Mouse (Mus musculus) midbrain, embryonic 11.5 days (tissue): Measurements from ENCODE around the gene Rab28. TPM values are rescaled to one million over a fixed set of nuclear protein-coding genes. Genes with fewer than 3 reads are reported as not detected.
A peak's percentile ranks its signal among the peaks of the same experiment; 100 is the strongest.

Source experiments
- ATAC-seq: fragments of 200-750 bp; cut with Nextera tagmentation; 2 replicates; pipeline ENCODE4 v1.8.0; 2017; ENCODE audit warnings: moderate TSS enrichment, moderate library complexity; ENCODE audit not compliant: low FRiP score
- DNase-seq: peaks from one replicate; pipeline ENCODE4 v3.0.0; 2015; ENCODE audit warnings: low spot score; ENCODE audit errors: missing footprints
- H3K27ac ChIP-seq: fragments of 300-500 bp; sonication (generic); 2 replicates; pipeline ENCODE4 v1.5.1; 2014; ENCODE audit warnings: low read depth, low read length
- H3K27me3 ChIP-seq: fragments of 300-500 bp; sonication (generic); 2 replicates; pipeline ENCODE4 v1.6.1; 2014; ENCODE audit warnings: mild to moderate bottlenecking, low read length, moderate library complexity, mixed read lengths; ENCODE audit not compliant: control insufficient read depth, insufficient read depth
- H3K36me3 ChIP-seq: fragments of 300-500 bp; sonication (generic); 2 replicates; pipeline ENCODE4 v1.6.1; 2014; ENCODE audit warnings: mild to moderate bottlenecking, low read length, moderate library complexity, mixed read lengths; ENCODE audit not compliant: control insufficient read depth, insufficient read depth
- H3K4me1 ChIP-seq: fragments of 300-500 bp; sonication (generic); 2 replicates; pipeline ENCODE4 v1.6.1; 2014; ENCODE audit warnings: low read length; ENCODE audit not compliant: control insufficient read depth, insufficient read depth
- H3K4me2 ChIP-seq: fragments of 300-500 bp; sonication (generic); 2 replicates; pipeline ENCODE4 v1.6.1; 2014; ENCODE audit warnings: mild to moderate bottlenecking, moderate library complexity
- H3K4me3 ChIP-seq: fragments of 300-500 bp; sonication (generic); 2 replicates; pipeline ENCODE4 v1.5.1; 2014; ENCODE audit warnings: low read depth, low read length
- H3K9ac ChIP-seq: fragments of 300-500 bp; sonication (generic); 2 replicates; pipeline ENCODE4 v1.6.1; 2014; ENCODE audit warnings: low read length
- H3K9me3 ChIP-seq: fragments of 300-500 bp; sonication (generic); 2 replicates; pipeline ENCODE4 v1.6.1; 2016; ENCODE audit warnings: low read length; ENCODE audit not compliant: control insufficient read depth
- WGBS: fragments of 180-500 bp; shearing (Covaris S2); extraction: QIAGEN DNeasy Blood & Tissue Kit; methylation state at CpG from one replicate; pipeline ENCODE4 v1.1.7; 2014; 5-methylcytosine and 5-hydroxymethylcytosine counted together
- polyA plus RNA-seq: library from polyadenylated mRNA; unstranded; fragments of >200 nt; fragmentation: Nextera tagmentation; extraction: Ambion mirVana; gene quantifications from 2 replicates; pipeline ENCODE4 v1.2.1, GENCODE M21; 2014

The Rab28 gene
- 98.2 and 108 TPM in 2 replicates for polyA plus RNA-seq

GRCm38 (mm10) chr5:41708051-41708630 lies at the start of gene Rab28:
Gene Rab28 (minus strand): TSS chr5:41708157.
- WGBS = 0% methylated on average over 32 of the region's 34 CpGs

GRCm38 (mm10) chr5:41757338-41757737 lies 49.4 kb upstream of the Rab28 start:
- no peak overlapping the region for H3K9ac ChIP-seq
- H3K9me3 ChIP-seq = no peaks in the 10 kb centered on the region
- H3K4me1 ChIP-seq = peaks cover 3% of the 10 kb centered on the region
- no peaks in the 10 kb centered on the region for H3K36me3 ChIP-seq
- ATAC-seq (no peak), DNase-seq (peak; percentile 88)
- no peak overlapping the region for H3K4me2 ChIP-seq
- WGBS = 6% methylated on average over 5 of the region's 5 CpGs
- no peak overlapping the region for H3K4me3 ChIP-seq
- peaks cover 96% of the 10 kb centered on the region for H3K27me3 ChIP-seq
- no peak overlapping the region for H3K27ac ChIP-seq

More at GRCm38 (mm10) chr5:41708051-41708630, at the start of gene Rab28:
- ATAC-seq (peak; percentile 96), DNase-seq (peak; percentile 100)
- Histone ChIP-seq H3K27me3 (no peaks in the 10 kb centered on the region), H3K36me3 (no peaks in the 10 kb centered on the region), H3K4me1 (peaks cover 3% of the 10 kb centered on the region; the same call in 1 of the 2 replicates), H3K4me3 (peak within 1 kb of the TSS; percentile 91), H3K9me3 (no peaks in the 10 kb centered on the region), H3K4me2 (peak within 1 kb of the TSS; percentile 94), H3K9ac (peak within 1 kb of the TSS; percentile 94), H3K27ac (peak within 1 kb of the TSS; percentile 86)

- H3K36me3 ChIP-seq = no peaks in the 10 kb centered on the region
- H3K27me3 ChIP-seq = peaks cover 96% of the 10 kb centered on the region
- H3K9ac ChIP-seq = no peak overlapping the region
- ATAC-seq (no peak), DNase-seq (peak; percentile 86)
- no peak overlapping the region for H3K4me2 ChIP-seq
- 5% methylated on average over 4 of the region's 4 CpGs for WGBS
- no peaks in the 10 kb centered on the region for H3K9me3 ChIP-seq
- H3K27ac ChIP-seq = no peak overlapping the region
- H3K4me1 ChIP-seq = peaks cover 2% of the 10 kb centered on the region
- no peak overlapping the region for H3K4me3 ChIP-seq
Observed at GRCm38 (mm10) chr5:41756396-41756795, 48.4 kb upstream of the Rab28 start.

DNA sequence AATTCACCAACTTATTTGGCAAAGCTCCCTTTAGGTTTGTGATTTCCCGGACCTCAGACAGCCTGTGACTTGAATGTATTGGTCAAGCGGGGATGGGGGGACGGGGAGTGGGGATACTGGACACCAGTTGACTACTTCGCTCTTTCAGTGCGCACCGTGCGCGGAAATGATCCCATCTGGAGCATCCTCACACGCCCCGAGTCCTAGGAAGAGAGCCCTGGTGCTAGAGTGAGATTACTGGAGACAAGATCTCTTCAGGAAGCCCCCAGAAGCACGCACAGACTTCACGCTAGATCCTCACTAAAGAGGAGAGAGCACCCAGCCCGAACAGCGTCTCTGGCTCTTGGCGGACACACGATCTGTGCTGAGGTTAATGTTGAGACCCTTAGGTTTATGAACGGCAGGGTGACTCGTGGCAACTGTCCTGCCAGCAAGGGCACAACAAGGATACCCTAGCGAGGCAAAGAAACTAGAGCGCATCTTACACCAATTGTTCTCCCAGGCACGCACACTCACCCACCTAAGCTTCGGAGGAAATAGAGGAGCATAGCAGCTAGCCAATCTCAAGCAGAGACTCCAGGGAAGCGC lies 47.5 kb upstream of the Rab28 start:
- ATAC-seq (no peak), DNase-seq (peak; percentile 94)
- Histone ChIP-seq H3K9ac (no peak overlapping the region), H3K36me3 (no peaks in the 10 kb centered on the region), H3K27me3 (peaks cover 97% of the 10 kb centered on the region), H3K27ac (no peak overlapping the region), H3K4me1 (no peaks in the 10 kb centered on the region; the same call in 1 of the 2 replicates), H3K4me2 (no peak overlapping the region), H3K4me3 (no peak overlapping the region), H3K9me3 (no peaks in the 10 kb centered on the region)
- under 1% methylated on average over 23 of the region's 23 CpGs for WGBS

DNA sequence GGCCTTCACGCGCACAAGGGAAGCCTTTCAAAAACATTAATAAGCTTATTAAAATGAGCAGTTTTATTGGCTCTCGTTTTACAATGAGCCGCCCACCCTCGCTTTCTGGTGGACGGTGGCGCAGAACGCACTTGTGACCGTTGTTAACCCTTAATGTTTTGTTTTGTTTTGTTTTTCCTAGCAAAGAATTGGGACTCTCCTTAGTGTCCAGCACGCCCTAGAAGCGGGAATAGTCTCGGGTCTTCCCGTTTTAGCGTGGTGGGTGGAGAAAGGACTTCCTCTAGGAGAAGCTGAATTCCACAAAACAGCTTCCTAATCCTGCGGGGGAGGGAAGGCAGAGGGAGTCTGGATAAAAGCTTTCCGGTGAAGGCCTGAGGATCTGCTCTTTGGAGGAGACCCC lies 46.9 kb upstream of the Rab28 start:
- Histone ChIP-seq H3K4me3 (no peak overlapping the region), H3K27ac (no peak overlapping the region), H3K4me1 (no peaks in the 10 kb centered on the region; the same call in 1 of the 2 replicates), H3K9me3 (no peaks in the 10 kb centered on the region), H3K4me2 (no peak overlapping the region), H3K27me3 (peaks cover 97% of the 10 kb centered on the region), H3K9ac (no peak overlapping the region), H3K36me3 (no peaks in the 10 kb centered on the region)
- DNase-seq (no peak), ATAC-seq (no peak)
- WGBS = 0% methylated on average over 16 of the region's 16 CpGs

- no peak overlapping the region for H3K27ac ChIP-seq
- ATAC-seq (peak; percentile 49; the same call in 1 of the 2 replicates), DNase-seq (peak; percentile 94)
- no peaks in the 10 kb centered on the region; the same call in 1 of the 2 replicates for H3K4me1 ChIP-seq
- H3K27me3 ChIP-seq = peaks cover 99% of the 10 kb centered on the region
- 0% methylated on average over 17 of the region's 17 CpGs for WGBS
- H3K4me2 ChIP-seq = no peak overlapping the region
- H3K4me3 ChIP-seq = no peak overlapping the region
- no peaks in the 10 kb centered on the region for H3K9me3 ChIP-seq
- H3K36me3 ChIP-seq = no peaks in the 10 kb centered on the region
- no peak overlapping the region for H3K9ac ChIP-seq
Observed at GRCm38 (mm10) chr5:41754226-41754775, 46.3 kb upstream of the Rab28 start.

DNA sequence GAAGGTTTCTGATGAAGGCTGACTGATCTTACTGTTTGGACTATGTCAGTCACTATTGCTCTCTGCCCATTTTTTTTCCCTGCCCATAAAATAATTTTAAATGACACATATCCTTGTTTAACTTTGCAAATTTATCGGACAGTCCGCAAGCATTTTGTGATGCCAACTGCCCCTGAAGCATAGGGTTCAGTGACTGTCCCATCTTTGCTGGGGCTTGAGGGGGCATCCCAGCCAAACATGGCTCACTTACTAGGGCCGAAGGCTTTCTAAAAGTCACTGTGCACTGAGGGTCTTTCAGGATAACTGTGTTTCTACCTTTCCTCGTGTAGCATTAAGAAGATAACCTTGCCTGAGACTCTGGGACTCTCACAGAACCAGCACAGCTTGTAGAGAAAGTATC lies 44.8 kb upstream of the Rab28 start:
- no peaks in the 10 kb centered on the region for H3K9me3 ChIP-seq
- no peaks in the 10 kb centered on the region for H3K36me3 ChIP-seq
- DNase-seq (peak; percentile 91), ATAC-seq (no peak)
- H3K9ac ChIP-seq = no peak overlapping the region
- H3K4me1 ChIP-seq = no peaks in the 10 kb centered on the region; the same call in 1 of the 2 replicates
- no peak overlapping the region for H3K27ac ChIP-seq
- no peak overlapping the region for H3K4me3 ChIP-seq
- H3K4me2 ChIP-seq = no peak overlapping the region
- WGBS = 30% methylated on average over 4 of the region's 4 CpGs
- H3K27me3 ChIP-seq = peaks cover 99% of the 10 kb centered on the region

DNA sequence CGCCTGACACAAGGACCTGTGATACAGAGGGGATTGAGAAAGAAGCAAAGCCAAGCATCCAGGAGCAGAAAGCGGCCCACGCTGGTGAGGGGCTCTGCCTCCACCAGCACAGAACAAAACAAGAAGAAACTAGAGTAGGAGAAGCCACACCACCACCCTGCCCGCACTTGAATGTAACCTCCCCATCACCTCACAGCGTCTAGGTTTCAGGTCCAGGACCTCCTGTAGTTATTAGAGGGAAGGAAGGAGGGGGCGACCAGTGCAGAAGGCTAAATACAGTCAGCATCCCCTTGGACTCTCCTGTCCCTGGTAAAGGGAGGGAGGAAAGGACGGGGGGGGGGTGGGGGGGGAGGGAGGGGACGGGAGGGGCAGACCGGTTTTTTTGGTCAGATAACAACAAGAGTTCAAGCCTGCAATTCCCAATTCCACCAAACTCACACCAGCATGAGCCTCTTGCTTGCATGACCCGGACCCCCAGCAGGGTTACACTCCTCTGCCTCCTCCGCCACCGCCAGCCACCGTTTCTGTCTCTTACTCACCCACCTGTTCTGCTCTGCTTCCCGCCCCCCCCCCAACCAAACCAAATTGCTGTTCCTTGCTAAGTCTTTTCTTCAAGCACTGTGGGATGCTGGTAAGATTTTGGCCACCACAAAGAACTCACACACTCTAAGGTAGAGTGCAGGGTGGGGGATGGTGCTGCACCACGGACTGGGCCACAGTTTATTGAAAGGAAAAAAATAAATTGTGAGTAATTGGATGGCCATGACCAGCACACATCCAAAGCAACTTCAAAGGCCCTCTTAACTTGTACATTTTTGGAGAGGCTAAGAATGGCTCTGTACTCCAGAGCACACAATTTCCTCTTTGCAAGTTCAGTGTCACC lies 37.2 kb upstream of the Rab28 start:
- Histone ChIP-seq H3K9me3 (no peaks in the 10 kb centered on the region), H3K27ac (no peak overlapping the region), H3K9ac (no peak overlapping the region), H3K4me2 (no peak overlapping the region), H3K36me3 (no peaks in the 10 kb centered on the region), H3K4me1 (no peaks in the 10 kb centered on the region), H3K4me3 (no peak overlapping the region), H3K27me3 (peaks cover 53% of the 10 kb centered on the region)
- peak; percentile 59 for ATAC-seq
- WGBS = 2% methylated on average over 12 of the region's 15 CpGs
- peak; percentile 88 for DNase-seq
